Mouse (Mus musculus): ENCODE data around the gene Trrap. TPM values are rescaled to one million over a fixed set of nuclear protein-coding genes. Genes with fewer than 3 reads are reported as not detected.

The Trrap gene
- polyA plus RNA-seq, 1 experiment from 2014 or later: 76.8 TPM

DNA sequence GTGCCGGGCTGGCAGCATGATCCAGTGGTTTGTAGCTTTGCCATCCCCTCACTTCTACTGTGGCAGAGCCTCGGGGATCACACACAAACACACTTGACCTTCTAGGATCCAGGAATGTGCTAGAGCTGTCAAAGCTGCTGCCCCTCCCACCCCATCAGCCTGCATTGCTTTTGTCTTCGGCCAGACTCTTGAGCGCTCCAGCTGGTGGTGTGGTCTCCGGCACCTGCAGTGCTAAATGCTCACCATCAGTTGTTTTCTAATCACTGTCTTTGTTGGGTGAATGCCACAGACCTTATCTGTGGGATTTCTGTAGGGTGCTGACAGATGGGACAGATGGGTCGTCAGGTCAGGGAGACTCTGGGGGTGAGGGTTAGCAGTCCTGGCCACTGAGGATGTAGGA, 88.4 kb downstream of the Trrap start:
- no peaks in the 10 kb centered on the region for H3K27me3 ChIP-seq (ENCODE audit: insufficient read depth, poor library complexity, severe bottlenecking)
- H3K36me3 ChIP-seq: peaks cover 99% of the 10 kb centered on the region
- H3K4me1 ChIP-seq: peaks cover 10% of the 10 kb centered on the region
- no peak overlapping the region for H3K4me3 ChIP-seq
- no peak overlapping the region for H3K27ac ChIP-seq
- DNase-seq (ENCODE audit: low spot score): no peak
- peaks cover 3% of the 10 kb centered on the region; the same call in 1 of the 2 replicates for H3K9me3 ChIP-seq
- 41% methylated on average over 6 of the region's 6 CpGs for WGBS

DNA sequence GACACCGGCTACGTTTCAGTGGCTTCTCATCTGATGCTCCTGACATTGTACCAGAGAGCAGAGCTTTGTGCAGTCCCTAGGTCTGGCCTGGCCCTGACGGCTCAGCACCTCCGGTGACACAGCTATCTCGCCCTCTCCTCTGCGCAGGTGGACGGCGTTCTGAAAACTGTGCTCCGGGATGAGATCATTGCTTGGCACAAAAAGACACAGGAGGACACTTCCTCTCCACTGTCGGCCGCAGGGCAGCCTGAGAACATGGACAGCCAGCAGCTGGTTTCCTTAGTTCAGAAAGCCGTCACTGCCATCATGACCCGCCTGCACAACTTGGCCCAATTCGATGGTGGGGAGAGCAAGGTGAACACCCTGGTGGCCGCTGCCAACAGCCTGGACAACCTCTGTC, 91.0 kb downstream of the Trrap start:
- no peak overlapping the region for H3K4me3 ChIP-seq
- no peak for DNase-seq (ENCODE audit: low spot score)
- no peaks in the 10 kb centered on the region for H3K27me3 ChIP-seq (ENCODE audit: insufficient read depth, poor library complexity, severe bottlenecking)
- peaks cover 77% of the 10 kb centered on the region for H3K36me3 ChIP-seq
- no peak overlapping the region for H3K27ac ChIP-seq
- H3K4me1 ChIP-seq: peaks cover 10% of the 10 kb centered on the region
- peaks cover 7% of the 10 kb centered on the region; the same call in 1 of the 2 replicates for H3K9me3 ChIP-seq
- WGBS: 93% methylated on average over 15 of the region's 15 CpGs

DNA sequence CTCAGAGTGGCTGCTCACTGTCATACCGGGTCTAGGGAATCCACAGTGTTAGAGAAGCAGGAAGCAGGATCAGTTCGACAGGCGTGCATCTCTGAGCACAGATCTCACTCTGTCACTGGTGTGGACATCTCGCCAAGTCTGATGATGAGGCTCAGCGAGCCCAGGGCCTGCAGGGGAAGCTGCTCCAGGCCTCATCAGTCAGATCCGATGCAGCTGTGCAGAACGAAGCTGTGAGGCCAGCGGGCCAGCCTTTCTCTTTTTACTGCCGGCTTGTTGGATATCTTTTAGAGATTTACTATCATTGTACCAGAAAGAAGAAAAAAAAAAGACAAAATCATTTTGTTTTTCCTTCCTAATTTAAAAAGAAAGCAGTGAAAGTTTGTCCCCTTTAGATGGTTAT, 91.8 kb downstream of the Trrap start:
- Histone ChIP-seq H3K4me3 (no peak overlapping the region), H3K4me1 (peaks cover 10% of the 10 kb centered on the region), H3K36me3 (peaks cover 70% of the 10 kb centered on the region), H3K9me3 (peaks cover 7% of the 10 kb centered on the region; the same call in 1 of the 2 replicates), H3K27me3 (ENCODE audit: insufficient read depth, poor library complexity, severe bottlenecking) (no peaks in the 10 kb centered on the region), H3K27ac (no peak overlapping the region)
- DNase-seq (ENCODE audit: low spot score): no peak
- WGBS: 90% methylated on average over 9 of the region's 9 CpGs

DNA sequence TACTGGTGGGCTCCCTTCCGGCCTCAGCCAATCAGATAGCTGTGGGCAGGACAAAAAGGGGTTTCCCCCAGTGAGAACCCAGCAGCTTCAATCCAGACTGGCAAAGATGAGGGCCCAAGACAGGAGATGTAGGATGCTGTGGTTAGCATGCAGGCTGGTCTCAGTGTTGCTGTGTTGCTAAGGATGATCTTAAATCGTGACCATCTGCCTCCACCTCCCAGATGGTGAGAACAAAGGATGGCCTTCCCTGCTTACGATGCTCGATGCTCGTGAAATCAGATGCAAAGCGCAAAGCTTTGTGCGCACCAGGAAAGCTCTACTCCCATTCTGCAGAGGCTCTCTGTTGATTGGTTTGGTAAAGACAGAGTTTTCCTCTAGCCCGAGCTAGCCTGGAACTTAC, 93.4 kb downstream of the Trrap start:
- WGBS: 96% methylated on average over 8 of the region's 8 CpGs
- H3K27ac ChIP-seq: no peak overlapping the region
- peaks cover 7% of the 10 kb centered on the region for H3K4me1 ChIP-seq
- no peak overlapping the region for H3K4me3 ChIP-seq
- H3K9me3 ChIP-seq: peaks cover 7% of the 10 kb centered on the region; the same call in 1 of the 2 replicates
- no peak for DNase-seq (ENCODE audit: low spot score)
- no peaks in the 10 kb centered on the region for H3K27me3 ChIP-seq (ENCODE audit: insufficient read depth, poor library complexity, severe bottlenecking)
- H3K36me3 ChIP-seq: peaks cover 56% of the 10 kb centered on the region

GRCm38 (mm10) chr5:144866923-144867322, 99.4 kb downstream of the Trrap start:
- H3K4me3 ChIP-seq: no peak overlapping the region
- H3K36me3 ChIP-seq: peaks cover 2% of the 10 kb centered on the region; the same call in 1 of the 2 replicates
- no peaks in the 10 kb centered on the region for H3K27me3 ChIP-seq (ENCODE audit: insufficient read depth, poor library complexity, severe bottlenecking)
- H3K27ac ChIP-seq: no peak overlapping the region
- 82% methylated on average over 8 of the region's 8 CpGs for WGBS
- DNase-seq (ENCODE audit: low spot score): no peak
- H3K4me1 ChIP-seq: no peaks in the 10 kb centered on the region
- no peaks in the 10 kb centered on the region for H3K9me3 ChIP-seq

DNA sequence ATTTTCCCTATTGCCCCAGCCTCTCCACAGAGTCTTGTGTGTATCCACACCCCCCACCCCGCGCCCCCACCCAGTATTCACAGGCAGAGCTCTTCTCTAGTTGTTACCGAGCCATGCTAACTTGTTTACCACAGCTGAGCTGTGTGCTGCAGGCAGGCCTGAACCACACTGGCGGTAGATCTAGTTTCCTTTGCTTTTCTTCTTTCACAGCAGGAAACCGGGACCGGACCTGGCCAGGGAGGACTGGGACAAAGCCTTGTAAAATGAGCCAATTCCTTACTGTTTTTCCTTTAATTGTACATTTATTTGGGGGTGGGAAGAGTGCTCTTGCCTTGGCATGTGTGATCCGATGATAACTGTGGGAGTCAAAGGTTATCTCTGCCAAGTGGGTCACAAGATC, 101.9 kb downstream of the Trrap start:
- H3K27ac ChIP-seq: no peak overlapping the region
- no peaks in the 10 kb centered on the region for H3K9me3 ChIP-seq
- 66% methylated on average over 7 of the region's 7 CpGs for WGBS
- H3K27me3 ChIP-seq (ENCODE audit: insufficient read depth, poor library complexity, severe bottlenecking): no peaks in the 10 kb centered on the region
- no peak overlapping the region for H3K4me3 ChIP-seq
- DNase-seq (ENCODE audit: low spot score): no peak
- 0 out of 2 replicates have a peak, but pooled peaks cover under 1% of the 10 kb centered on the region for H3K4me1 ChIP-seq
- H3K36me3 ChIP-seq: peaks cover 2% of the 10 kb centered on the region; the same call in 1 of the 2 replicates

DNA sequence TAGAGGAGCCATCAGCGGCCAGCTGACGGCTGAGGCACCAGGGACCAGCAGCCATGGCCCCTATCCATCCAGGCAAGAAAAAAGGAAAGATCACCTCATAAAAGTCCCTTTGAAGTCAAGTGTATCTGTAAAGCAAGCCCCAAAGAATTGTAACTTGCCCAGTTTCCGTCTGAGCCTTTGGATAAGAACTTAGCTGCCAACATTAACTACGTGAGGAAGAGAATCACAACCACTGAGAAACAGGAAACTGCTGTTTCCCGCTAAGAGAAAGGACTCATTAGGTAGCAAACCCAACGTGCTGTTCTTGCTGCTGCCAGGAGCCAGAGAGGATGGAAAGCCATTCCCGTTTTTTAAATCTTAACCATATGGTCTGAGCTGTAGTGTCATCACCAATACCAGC, 103.2 kb downstream of the Trrap start:
- H3K9me3 ChIP-seq: no peaks in the 10 kb centered on the region
- H3K27me3 ChIP-seq (ENCODE audit: insufficient read depth, poor library complexity, severe bottlenecking): no peaks in the 10 kb centered on the region
- peaks cover 13% of the 10 kb centered on the region for H3K4me1 ChIP-seq
- DNase-seq (ENCODE audit: low spot score): no peak
- H3K27ac ChIP-seq: no peak overlapping the region
- WGBS: 68% methylated on average over 7 of the region's 7 CpGs
- H3K36me3 ChIP-seq: peaks cover 4% of the 10 kb centered on the region; the same call in 1 of the 2 replicates
- no peak overlapping the region for H3K4me3 ChIP-seq

DNA sequence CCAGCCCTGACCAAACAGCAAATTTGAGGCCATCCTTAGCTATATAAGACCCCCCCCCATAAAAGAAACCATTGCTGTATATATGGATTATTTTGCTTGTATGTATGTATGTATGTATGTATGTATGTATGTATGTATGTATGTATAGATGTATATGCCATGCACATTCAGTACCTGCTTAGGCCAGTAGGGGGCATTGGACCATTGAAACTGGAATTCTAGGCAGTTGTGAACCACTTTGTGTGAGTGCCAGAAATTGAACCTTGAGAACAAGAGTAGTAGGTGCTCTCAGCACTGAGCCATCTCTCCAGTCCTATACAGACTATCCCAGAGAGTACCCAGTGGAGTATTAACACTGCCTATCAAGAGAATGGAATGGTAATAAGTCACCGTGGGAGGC, 104.2 kb downstream of the Trrap start:
- Histone ChIP-seq H3K9me3 (no peaks in the 10 kb centered on the region), H3K27ac (no peak overlapping the region), H3K4me3 (no peak overlapping the region), H3K36me3 (peaks cover 4% of the 10 kb centered on the region), H3K27me3 (ENCODE audit: insufficient read depth, poor library complexity, severe bottlenecking) (no peaks in the 10 kb centered on the region), H3K4me1 (peaks cover 16% of the 10 kb centered on the region)
- WGBS: 83% methylated on average over 1 of the region's 1 CpGs
- no peak for DNase-seq (ENCODE audit: low spot score)

- no peak for DNase-seq (ENCODE audit: low spot score)
- no peak overlapping the region; the same call in 1 of the 2 replicates for H3K27ac ChIP-seq
- WGBS: 78% methylated on average over 5 of the region's 5 CpGs
These were observed 104.8 kb downstream of the Trrap start for GRCm38 (mm10) chr5:144872326-144872725.

GRCm38 (mm10) chr5:144872867-144873266, 105.3 kb downstream of the Trrap start:
- no peak for DNase-seq (ENCODE audit: low spot score)
- H3K9me3 ChIP-seq: no peaks in the 10 kb centered on the region
- H3K4me3 ChIP-seq: no peak overlapping the region
- H3K27me3 ChIP-seq (ENCODE audit: insufficient read depth, poor library complexity, severe bottlenecking): no peaks in the 10 kb centered on the region
- H3K27ac ChIP-seq: no peak overlapping the region; the same call in 1 of the 2 replicates
- H3K36me3 ChIP-seq: peaks cover 15% of the 10 kb centered on the region
- 77% methylated on average over 3 of the region's 3 CpGs for WGBS
- H3K4me1 ChIP-seq: peaks cover 16% of the 10 kb centered on the region

More at GRCm38 (mm10) chr5:144872326-144872725, 104.8 kb downstream of the Trrap start:
- Histone ChIP-seq H3K4me3 (no peak overlapping the region), H3K27me3 (ENCODE audit: insufficient read depth, poor library complexity, severe bottlenecking) (no peaks in the 10 kb centered on the region), H3K9me3 (no peaks in the 10 kb centered on the region), H3K4me1 (peaks cover 16% of the 10 kb centered on the region), H3K36me3 (peaks cover 10% of the 10 kb centered on the region)

DNA sequence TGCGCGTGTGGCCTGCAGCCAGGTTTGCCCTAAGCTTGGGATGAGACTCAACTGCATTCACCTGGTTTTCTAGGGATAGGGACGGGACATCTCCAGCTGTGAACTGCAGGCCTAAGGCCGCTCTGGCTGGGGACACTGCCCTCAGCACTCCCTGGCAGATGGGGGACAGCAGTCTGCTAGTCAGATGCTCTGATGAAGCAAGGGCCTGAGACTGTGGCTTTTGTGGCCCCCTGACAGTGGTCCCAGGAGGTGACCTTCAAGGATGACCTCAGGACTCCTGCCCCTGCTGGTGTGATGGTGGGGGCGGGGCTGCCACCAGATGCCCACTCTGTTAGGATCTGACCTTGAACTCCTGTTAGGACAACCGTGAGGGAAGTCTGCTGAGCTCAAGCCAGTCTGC, 107.7 kb downstream of the Trrap start:
- H3K4me3 ChIP-seq: no peak overlapping the region
- DNase-seq (ENCODE audit: low spot score): no peak
- 77% methylated on average over 6 of the region's 6 CpGs for WGBS

DNA sequence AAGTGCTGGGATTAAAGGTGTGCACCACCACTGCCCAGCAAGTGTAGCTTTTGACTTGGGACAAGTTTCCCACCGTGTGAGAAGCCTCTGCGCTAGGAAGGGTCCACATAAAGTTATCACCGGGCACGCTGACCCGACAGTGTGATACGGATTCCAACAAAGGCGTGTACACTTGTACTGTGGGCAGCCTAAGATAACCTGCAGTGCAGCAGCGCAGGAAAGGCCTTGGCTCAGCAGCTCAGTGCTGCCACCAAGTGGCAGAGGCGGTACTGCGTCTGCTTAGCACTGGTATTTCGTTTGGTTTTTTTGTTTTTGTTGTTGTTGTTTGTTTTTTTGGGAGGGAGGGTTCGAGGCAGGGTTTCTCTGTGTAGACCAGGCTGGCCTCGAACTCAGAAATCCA, 108.4 kb downstream of the Trrap start:
- 8% methylated on average over 13 of the region's 13 CpGs for WGBS

More for the DNA sequence above, 107.7 kb downstream of the Trrap start:
- Histone ChIP-seq H3K27me3 (ENCODE audit: insufficient read depth, poor library complexity, severe bottlenecking) (no peaks in the 10 kb centered on the region), H3K27ac (no peak overlapping the region), H3K36me3 (peaks cover 38% of the 10 kb centered on the region), H3K9me3 (no peaks in the 10 kb centered on the region), H3K4me1 (peaks cover 16% of the 10 kb centered on the region)

GRCm38 (mm10) chr5:144877021-144877420, 109.5 kb downstream of the Trrap start:
- Histone ChIP-seq H3K27me3 (ENCODE audit: insufficient read depth, poor library complexity, severe bottlenecking) (no peaks in the 10 kb centered on the region), H3K36me3 (peaks cover 56% of the 10 kb centered on the region), H3K9me3 (0 out of 2 replicates have a peak, but pooled peaks cover 2% of the 10 kb centered on the region), H3K27ac (no peak overlapping the region), H3K4me3 (no peak overlapping the region), H3K4me1 (peaks cover 26% of the 10 kb centered on the region)
- DNase-seq (ENCODE audit: low spot score): no peak
- WGBS: 89% methylated on average over 15 of the region's 15 CpGs

More for the DNA sequence above, 108.4 kb downstream of the Trrap start:
- Histone ChIP-seq H3K27me3 (ENCODE audit: insufficient read depth, poor library complexity, severe bottlenecking) (no peaks in the 10 kb centered on the region), H3K36me3 (peaks cover 45% of the 10 kb centered on the region), H3K27ac (no peak overlapping the region), H3K4me1 (peaks cover 16% of the 10 kb centered on the region), H3K9me3 (no peaks in the 10 kb centered on the region), H3K4me3 (no peak overlapping the region)
- peak; percentile 83 for DNase-seq (ENCODE audit: low spot score)
